Mouse (Mus musculus) bone marrow, adult 2 months (tissue): Measurements from ENCODE around the gene Fam222a.

Source experiments
- CTCF ChIP-seq: fragments of 200-500 bp; IDR thresholded peaks from 2 replicates; pipeline ENCODE4 v1.5.1; 2011; ENCODE audit warnings: low read length, control low read depth; ENCODE audit not compliant: control insufficient read depth, insufficient read depth
- POLR2A ChIP-seq: fragments of 200-500 bp; IDR thresholded peaks from 2 replicates; pipeline ENCODE4 v1.6.1; 2011; ENCODE audit warnings: low read depth, mild to moderate bottlenecking, control low read depth, low read length, borderline replicate concordance; ENCODE audit not compliant: control insufficient read depth

GRCm38 (mm10) chr5:114651449-114651848 lies 83.6 kb downstream of the Fam222a start:
- no peak for TF ChIP-seq POLR2A
- no peak for TF ChIP-seq CTCF
